Mouse (Mus musculus) midbrain, embryonic 13.5 days (tissue): Measurements from ENCODE around the gene Rps18. TPM values are rescaled to one million over a fixed set of nuclear protein-coding genes. Genes with fewer than 3 reads are reported as not detected.

Source experiments
- ATAC-seq: fragments of 200-750 bp; cut with Nextera tagmentation; 2 replicates; pipeline ENCODE4 v1.8.0; 2017; ENCODE audit warnings: mild to moderate bottlenecking, moderate TSS enrichment, moderate library complexity
- H3K27ac ChIP-seq: fragments of 300-500 bp; sonication (generic); 2 replicates; pipeline ENCODE4 v1.5.1; 2015; ENCODE audit warnings: inconsistent platforms, mild to moderate bottlenecking, moderate library complexity
- H3K27me3 ChIP-seq: fragments of 300-500 bp; sonication (generic); 2 replicates; pipeline ENCODE4 v1.6.1; 2015; ENCODE audit warnings: mild to moderate bottlenecking, inconsistent platforms
- H3K36me3 ChIP-seq: fragments of 300-500 bp; sonication (generic); 2 replicates; pipeline ENCODE4 v1.6.1; 2015; ENCODE audit warnings: mild to moderate bottlenecking, inconsistent platforms
- H3K4me1 ChIP-seq: fragments of 300-500 bp; sonication (generic); replicated peaks from 2 replicates; pipeline ENCODE4 v1.6.1; 2015; ENCODE audit warnings: inconsistent platforms
- H3K4me2 ChIP-seq: fragments of 300-500 bp; sonication (generic); replicated peaks from 2 replicates; pipeline ENCODE4 v1.6.1; 2015; ENCODE audit warnings: moderate library complexity, mild to moderate bottlenecking, inconsistent platforms
- H3K4me3 ChIP-seq: fragments of 300-500 bp; sonication (generic); replicated peaks from 2 replicates; pipeline ENCODE4 v1.5.1; 2015; ENCODE audit warnings: mild to moderate bottlenecking, inconsistent platforms
- H3K9ac ChIP-seq: fragments of 300-500 bp; sonication (generic); replicated peaks from 2 replicates; pipeline ENCODE4 v1.6.1; 2015; ENCODE audit warnings: mild to moderate bottlenecking, inconsistent platforms
- H3K9me3 ChIP-seq: fragments of 300-500 bp; sonication (generic); 2 replicates; pipeline ENCODE4 v1.6.1; 2016; ENCODE audit warnings: mild to moderate bottlenecking, inconsistent platforms
- WGBS: fragments of 180-500 bp; shearing (Covaris S2); methylation state at CpG from one replicate; pipeline ENCODE4 v1.1.7; 2015; 5-methylcytosine and 5-hydroxymethylcytosine counted together
- polyA plus RNA-seq: library from polyadenylated mRNA; unstranded; fragments of >200 nt; fragmentation: Nextera tagmentation; extraction: Ambion mirVana; gene quantifications from 2 replicates; pipeline ENCODE4 v1.2.1, GENCODE M21; 2015

Rps18 gene
- polyA plus RNA-seq, 1 experiment from 2014 or later, result 949 TPM

- H3K4me1 ChIP-seq, result peaks cover 72% of the 10 kb centered on the region
- 2% methylated on average over 20 of the region's 20 CpGs for WGBS
- H3K27ac ChIP-seq, result peak overlapping the region; percentile 82
- peak overlapping the region; percentile 64 for H3K4me2 ChIP-seq
- H3K27me3 ChIP-seq, result peaks cover 13% of the 10 kb centered on the region
- H3K36me3 ChIP-seq, result peaks cover 54% of the 10 kb centered on the region
- H3K4me3 ChIP-seq, result peak overlapping the region; percentile 52
- H3K9me3 ChIP-seq, result no peaks in the 10 kb centered on the region
- peak overlapping the region; percentile 64 for H3K9ac ChIP-seq
- peak; percentile 14; the same call in 1 of the 2 replicates for ATAC-seq
Observed at GRCm38 (mm10) chr17:33916294-33916693, 39.5 kb downstream of the Rps18 start.

GRCm38 (mm10) chr17:33915671-33916250 is 40.0 kb downstream of the Rps18 start, which contains the start of the genes Tapbp and Zbtb22:
Gene Tapbp (plus strand): TSS chr17:33915899.
Gene Zbtb22 (plus strand): TSS chr17:33915904.
- WGBS, result under 1% methylated on average over 27 of the region's 34 CpGs
- Histone ChIP-seq H3K4me1 (peaks cover 76% of the 10 kb centered on the region), H3K4me2 (peak within 1 kb of the TSS; percentile 64), H3K27ac (peak within 1 kb of the TSS; percentile 82), H3K4me3 (peak within 1 kb of the TSS; percentile 52), H3K9ac (peak within 1 kb of the TSS; percentile 64), H3K9me3 (no peaks in the 10 kb centered on the region), H3K36me3 (peaks cover 58% of the 10 kb centered on the region), H3K27me3 (peaks cover 13% of the 10 kb centered on the region)
- ATAC-seq, result peak; percentile 95

- WGBS, result 64% methylated on average over 13 of the region's 13 CpGs
- Histone ChIP-seq H3K27me3 (peaks cover 13% of the 10 kb centered on the region), H3K4me3 (peak overlapping the region; percentile 52), H3K36me3 (peaks cover 58% of the 10 kb centered on the region), H3K9me3 (no peaks in the 10 kb centered on the region), H3K27ac (peak overlapping the region; percentile 51; the same call in 1 of the 2 replicates), H3K9ac (no peak overlapping the region), H3K4me2 (peak overlapping the region; percentile 64), H3K4me1 (peaks cover 76% of the 10 kb centered on the region)
- no peak for ATAC-seq
Observed at GRCm38 (mm10) chr17:33914969-33915391, 40.8 kb downstream of the Rps18 start.

- Histone ChIP-seq H3K4me3 (no peak overlapping the region), H3K36me3 (peaks cover 58% of the 10 kb centered on the region)
Observed at GRCm38 (mm10) chr17:33913905-33914304, 41.9 kb downstream of the Rps18 start.

GRCm38 (mm10) chr17:33913264-33913663 is 42.5 kb downstream of the Rps18 start:
- WGBS, result 93% methylated on average over 10 of the region's 10 CpGs
- H3K9ac ChIP-seq, result no peak overlapping the region
- no peak for ATAC-seq

More at GRCm38 (mm10) chr17:33913905-33914304, 41.9 kb downstream of the Rps18 start:
- H3K4me2 ChIP-seq, result no peak overlapping the region
- peaks cover 68% of the 10 kb centered on the region for H3K4me1 ChIP-seq
- 96% methylated on average over 8 of the region's 8 CpGs for WGBS
- H3K27ac ChIP-seq, result no peak overlapping the region
- H3K27me3 ChIP-seq, result peaks cover 11% of the 10 kb centered on the region
- no peaks in the 10 kb centered on the region for H3K9me3 ChIP-seq
- ATAC-seq, result no peak
- no peak overlapping the region; the same call in 1 of the 2 replicates for H3K9ac ChIP-seq

GRCm38 (mm10) chr17:33911813-33912414 is 43.9 kb downstream of the Rps18 start:
- Histone ChIP-seq H3K27ac (no peak overlapping the region), H3K4me2 (no peak overlapping the region), H3K4me3 (no peak overlapping the region), H3K9ac (peak overlapping the region; percentile 14; the same call in 1 of the 2 replicates), H3K9me3 (no peaks in the 10 kb centered on the region), H3K27me3 (no peaks in the 10 kb centered on the region), H3K36me3 (peaks cover 42% of the 10 kb centered on the region), H3K4me1 (peaks cover 57% of the 10 kb centered on the region)
- 92% methylated on average over 28 of the region's 28 CpGs for WGBS
- ATAC-seq, result no peak

More at GRCm38 (mm10) chr17:33913264-33913663, 42.5 kb downstream of the Rps18 start:
- Histone ChIP-seq H3K4me1 (peaks cover 63% of the 10 kb centered on the region), H3K4me2 (no peak overlapping the region), H3K9me3 (no peaks in the 10 kb centered on the region), H3K36me3 (peaks cover 54% of the 10 kb centered on the region), H3K27me3 (peaks cover 5% of the 10 kb centered on the region), H3K4me3 (no peak overlapping the region), H3K27ac (no peak overlapping the region)

- WGBS, result 93% methylated on average over 31 of the region's 31 CpGs
- ATAC-seq, result no peak
- Histone ChIP-seq H3K4me2 (peak overlapping the region; percentile 83; the same call in 1 of the 2 replicates), H3K4me3 (0 out of 2 replicates have a peak overlapping the region, but pooled peaks have one; percentile 3), H3K9me3 (no peaks in the 10 kb centered on the region), H3K36me3 (peaks cover 42% of the 10 kb centered on the region), H3K27me3 (no peaks in the 10 kb centered on the region), H3K9ac (peak overlapping the region; percentile 14; the same call in 1 of the 2 replicates), H3K4me1 (peaks cover 51% of the 10 kb centered on the region), H3K27ac (no peak overlapping the region)
Observed at GRCm38 (mm10) chr17:33911052-33911812, 44.6 kb downstream of the Rps18 start.

GRCm38 (mm10) chr17:33910346-33911051 is 45.3 kb downstream of the Rps18 start:
- Histone ChIP-seq H3K27ac (peak overlapping the region; percentile 85; the same call in 1 of the 2 replicates), H3K4me3 (peak overlapping the region; percentile 89), H3K4me2 (peak overlapping the region; percentile 83), H3K9me3 (no peaks in the 10 kb centered on the region), H3K36me3 (peaks cover 42% of the 10 kb centered on the region), H3K27me3 (no peaks in the 10 kb centered on the region), H3K9ac (peak overlapping the region; percentile 93), H3K4me1 (peaks cover 50% of the 10 kb centered on the region)
- ATAC-seq, result no peak
- WGBS, result 57% methylated on average over 11 of the region's 11 CpGs

- H3K9ac ChIP-seq, result peak overlapping the region; percentile 93
- H3K4me2 ChIP-seq, result peak overlapping the region; percentile 83
- H3K36me3 ChIP-seq, result peaks cover 38% of the 10 kb centered on the region
- no peaks in the 10 kb centered on the region for H3K9me3 ChIP-seq
- 0% methylated on average over 14 of the region's 14 CpGs for WGBS
- H3K4me3 ChIP-seq, result peak overlapping the region; percentile 89
- H3K27me3 ChIP-seq, result no peaks in the 10 kb centered on the region
- H3K4me1 ChIP-seq, result peaks cover 44% of the 10 kb centered on the region
- ATAC-seq, result no peak; the same call in 1 of the 2 replicates
- H3K27ac ChIP-seq, result peak overlapping the region; percentile 85
Observed at GRCm38 (mm10) chr17:33909869-33910250, 45.9 kb downstream of the Rps18 start.

GRCm38 (mm10) chr17:33909077-33909868 is 46.5 kb downstream of the Rps18 start, which contains the start of gene Daxx:
Gene Daxx (plus strand): TSS chr17:33909414.
- peak within 1 kb of the TSS; percentile 83 for H3K4me2 ChIP-seq
- no peaks in the 10 kb centered on the region for H3K9me3 ChIP-seq

More at GRCm38 (mm10) chr17:33909077-33909868, 46.5 kb downstream of the Rps18 start, which contains the start of gene Daxx:
- Histone ChIP-seq H3K36me3 (peaks cover 32% of the 10 kb centered on the region), H3K27ac (peak within 1 kb of the TSS; percentile 91), H3K27me3 (no peaks in the 10 kb centered on the region), H3K4me1 (peaks cover 38% of the 10 kb centered on the region), H3K9ac (peak within 1 kb of the TSS; percentile 93), H3K4me3 (peak within 1 kb of the TSS; percentile 89)
- peak; percentile 98 for ATAC-seq
- under 1% methylated on average over 68 of the region's 68 CpGs for WGBS
